Mouse (Mus musculus): ENCODE measurements around the gene Prnp. TPM values are rescaled to one million over a fixed set of nuclear protein-coding genes. Genes with fewer than 3 reads are reported as not detected.

Prnp gene
- polyA plus RNA-seq (2012; rRNA removed) = 21.8 and 33.3 TPM in 2 replicates

GRCm38 (mm10) chr2:131909683-131910572 lies at the start of gene Prnp, which contains the start of gene Prn:
Prnp (plus strand) TSS chr2:131909928.
Prn (plus strand) TSS chr2:131909957.

DNA sequence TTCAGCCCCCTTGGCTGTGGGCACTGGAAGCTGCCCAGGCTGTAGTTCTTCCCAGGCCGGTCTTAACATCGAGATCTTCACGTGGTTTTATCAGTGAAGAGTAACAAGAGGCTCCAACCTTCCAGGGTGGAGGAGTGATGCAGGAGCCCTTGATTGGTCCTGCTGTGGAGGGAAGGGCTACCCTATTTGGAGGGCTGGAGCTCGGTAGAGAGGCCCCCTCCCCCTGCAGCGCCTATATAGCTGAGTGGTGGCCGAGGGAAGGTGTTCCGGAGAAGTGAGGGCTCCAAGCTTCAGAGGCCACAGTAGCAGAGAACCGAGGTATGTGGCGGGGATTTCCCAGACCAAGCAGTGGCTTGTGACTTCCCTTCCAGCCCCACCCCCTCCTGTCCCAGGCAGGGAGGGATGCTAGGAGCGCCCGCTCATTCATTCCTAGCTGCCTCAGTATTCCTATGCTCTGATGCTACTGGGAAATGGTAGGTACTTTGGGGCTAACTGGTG lies 40.9 kb downstream of the Prnp start, which contains the start of gene Prnd:
Prnd (plus strand) TSS at position 264 of the 498 bp plus-strand sequence.

Other genes with a start within 250 kb of the Prnp start
- 0.01 and 0.30 TPM in 2 replicates for gene Erv3, start 50.2 kb upstream of the Prnp start, polyA plus RNA-seq (2012; rRNA removed)
- gene Prn, start within 50 bp of the Prnp start, polyA plus RNA-seq (2012; rRNA removed) = 0.10 TPM in 1 of 2 replicates, not detected in the other
- gene Prnd, start 40.9 kb downstream of the Prnp start, polyA plus RNA-seq (2012; rRNA removed) = 2.6 and 9.4 TPM in 2 replicates
- 17.1 and 19.4 TPM in 2 replicates for gene Rassf2, start 120.3 kb downstream of the Prnp start, polyA plus RNA-seq (2012; rRNA removed)
- 8.6 and 14.9 TPM in 2 replicates for gene Slc23a2, start 235.2 kb downstream of the Prnp start, polyA plus RNA-seq (2012; rRNA removed)